Mouse (Mus musculus) liver, embryonic 14.5 days (tissue): ENCODE results near the gene Atg4b.

Source experiments
- CTCF ChIP-seq: IDR thresholded peaks from 2 replicates; pipeline ENCODE4 v1.5.1; 2016; ENCODE audit warnings: antibody characterized with exemption, low read depth, control low read depth
- EP300 ChIP-seq: IDR thresholded peaks from 2 replicates; pipeline ENCODE4 v1.6.1; 2016; ENCODE audit warnings: antibody characterized with exemption, low read depth

GRCm38 (mm10) chr1:93703472-93704048 lies 47.7 kb upstream of the Atg4b start:
- TF ChIP-seq CTCF (no peak), EP300 (no peak)
